In the genomic region with DNA sequence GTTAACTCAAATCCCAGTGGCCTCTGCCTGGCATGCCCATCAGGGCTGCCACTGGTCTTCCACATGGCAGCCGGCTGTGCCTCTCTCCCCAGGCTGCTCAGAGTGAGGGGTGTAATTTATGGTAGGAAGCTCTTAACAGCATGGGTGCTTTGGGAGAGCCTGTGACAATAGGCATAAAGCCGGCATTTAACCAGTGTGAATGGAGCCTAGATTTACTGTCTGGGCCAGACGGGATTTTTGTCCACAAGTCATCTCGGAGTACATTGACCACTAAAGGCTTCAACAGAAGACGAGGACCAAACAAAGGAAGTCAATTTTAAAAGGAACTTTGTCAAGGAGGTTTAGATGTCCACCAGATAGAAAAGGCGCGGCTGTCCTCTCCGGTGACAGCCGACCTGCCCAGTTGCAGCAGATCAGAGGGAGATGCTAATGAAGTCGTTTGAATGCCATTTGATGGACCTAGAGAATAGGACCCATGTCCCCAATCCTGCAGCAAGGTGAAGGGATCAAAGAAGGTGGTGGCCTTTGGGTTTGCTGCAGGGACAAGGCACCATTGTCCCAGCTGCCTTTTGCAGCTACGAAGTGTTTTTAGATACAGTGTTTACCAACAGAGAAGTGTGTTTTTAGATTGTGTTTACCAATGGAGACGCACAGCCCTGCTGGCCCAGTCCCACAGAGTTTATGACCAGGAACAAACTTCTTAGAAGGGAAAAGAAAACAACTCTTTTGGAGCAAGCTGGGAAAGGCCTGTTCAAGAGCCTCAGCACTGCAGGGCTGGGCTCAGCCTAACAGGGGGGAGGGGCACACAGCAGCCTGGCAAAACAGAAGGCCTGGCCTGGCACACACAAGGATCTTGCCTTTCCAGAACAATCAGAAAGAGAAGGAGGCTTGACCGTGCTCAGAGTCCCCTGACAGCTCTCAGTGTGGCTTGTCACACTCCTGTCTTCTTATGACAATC, we compare ENCODE assay signal across 9 mouse cellular contexts. TPM values are rescaled to one million over a fixed set of nuclear protein-coding genes. Genes with fewer than 3 reads are reported as not detected.
A peak's percentile ranks its signal among the peaks of the same experiment; 100 is the strongest.
DNase-seq lines count a peak whose midpoint lies in the region; ATAC-seq lines count a peak whose summit lies in the region.
"Had no signal": no experiment of that assay in that cellular context is flagged by ENCODE, and none has a peak within 500 bp of the region (broad histone marks: within the 10 kb centered on the region; RNA-seq: fewer than 3 reads in every experiment).

No protein-coding gene starts in this region.

- 16% methylated on average over 13 of the region's 13 CpGs for WGBS in midbrain, embryonic 15.5 days

- H3K27ac ChIP-seq in midbrain, embryonic 15.5 days = no peak overlapping the region
- H3K27ac ChIP-seq: layer of hippocampus, adult 2 months had no signal

- H3K4me3 ChIP-seq in midbrain, embryonic 15.5 days = no peak overlapping the region
- H3K4me3 ChIP-seq: layer of hippocampus, adult 2 months had no signal

- H3K4me1 ChIP-seq in midbrain, embryonic 15.5 days = no peaks in the 10 kb centered on the region

- intact Hi-C loops in heart, postnatal 14 days (cut with DNase I) = no loop called here

- peak; percentile 58; the same call in 1 of the 2 replicates for ATAC-seq in midbrain, embryonic 15.5 days (replicated peaks)

- H3K9ac ChIP-seq in midbrain, embryonic 15.5 days = no peak overlapping the region

- H3K9me3 ChIP-seq in midbrain, embryonic 15.5 days = no peaks in the 10 kb centered on the region

- no peak overlapping the region for H3K4me2 ChIP-seq in midbrain, embryonic 15.5 days

- peak; percentile 33 for DNase-seq in urinary bladder, postnatal 14 days (ENCODE audit: low spot score)
- no peak for DNase-seq in urinary bladder, postnatal 25 days (ENCODE audit: low spot score)
- peak; percentile 21 to 53 for DNase-seq in heart, postnatal 14 days
- DNase-seq in kidney, postnatal 25 days = peak; percentile 56 to 65
- DNase-seq in spleen, adult 12 weeks (ENCODE audit: low spot score) = no peak
- no peak for DNase-seq in frontal cortex, postnatal 25 days (ENCODE audit: low spot score in 2 of 2)
- no peak for DNase-seq in layer of hippocampus, postnatal 25 days (ENCODE audit: extremely low spot score in 1 of 2, low spot score in 1 of 2)

- no peaks in the 10 kb centered on the region for H3K36me3 ChIP-seq in midbrain, embryonic 15.5 days (replicated peaks)

- H3K27me3 ChIP-seq in midbrain, embryonic 15.5 days (replicated peaks) = no peaks in the 10 kb centered on the region

RNA-seq across cellular contexts. Expression of a gene that starts 48.4 kb away (rescaled TPM):
- total RNA-seq in heart, postnatal 14 days (2021) = under 1 TPM in 1 of 2 experiments, not detected in 1; 0.43 TPM
- polyA plus RNA-seq in midbrain, embryonic 15.5 days (2015; fragmentation: Nextera tagmentation; extraction: Ambion mirVana) = not detected in 2 replicates
- total RNA-seq in layer of hippocampus, postnatal 25 days (2021) = 1 to 10 TPM in 1 of 2 experiments, under 1 TPM in 1; 0.44 to 1.5 TPM

Comparison
In these comparisons a context has a peak if more than half of its experiments do, and no peak if none do; other contexts are left out.
1. DNase-seq: peak in urinary bladder, postnatal 14 days (single experiment), heart, postnatal 14 days (2 of 2) and kidney, postnatal 25 days (2 of 2); none in urinary bladder, postnatal 25 days (single experiment), spleen, adult 12 weeks (single experiment), frontal cortex, postnatal 25 days (0 of 2) and layer of hippocampus, postnatal 25 days (0 of 2).